Mouse (Mus musculus): ENCODE measurements around the gene Kyat3. TPM values are rescaled to one million over a fixed set of nuclear protein-coding genes. Genes with fewer than 3 reads are reported as not detected.
A peak's percentile ranks its signal among the peaks of the same experiment; 100 is the strongest.

Gene Kyat3
- polyA plus RNA-seq (2014; fragmentation: Nextera tagmentation; extraction: Ambion mirVana), result 12.1 and 13.4 TPM in 2 replicates

GRCm38 (mm10) chr3:142700442-142701322 lies at the start of gene Kyat3:
Gene Kyat3 (plus strand): TSS chr3:142701051.
- under 1% methylated on average over 48 of the region's 48 CpGs for WGBS
- ATAC-seq (ENCODE audit: low FRiP score), result peak; percentile 100

GRCm38 (mm10) chr3:142664723-142665122 lies 36.1 kb upstream of the Kyat3 start:
- ATAC-seq (ENCODE audit: low FRiP score), result no peak
- no peaks in the 10 kb centered on the region for H3K27me3 ChIP-seq (ENCODE audit: control insufficient read depth, insufficient read depth, low read length)
- H3K4me1 ChIP-seq (replicated peaks; ENCODE audit: control insufficient read depth, insufficient read depth, low read length), result no peaks in the 10 kb centered on the region
- H3K4me3 ChIP-seq (ENCODE audit: low read depth, low read length), result no peak overlapping the region
- WGBS, result 97% methylated on average over 8 of the region's 8 CpGs
- H3K36me3 ChIP-seq (ENCODE audit: control insufficient read depth, insufficient read depth, low read length), result no peaks in the 10 kb centered on the region
- H3K9me3 ChIP-seq (ENCODE audit: control insufficient read depth, low read length), result no peaks in the 10 kb centered on the region
- no peak for DNase-seq (ENCODE audit: low spot score)
- H3K9ac ChIP-seq (ENCODE audit: low read depth, low read length), result no peak overlapping the region
- no peak overlapping the region for H3K4me2 ChIP-seq (replicated peaks; ENCODE audit: low read depth, low read length)
- H3K27ac ChIP-seq (ENCODE audit: low read depth, low read length), result no peak overlapping the region

More at GRCm38 (mm10) chr3:142700442-142701322, at the start of gene Kyat3:
- Histone ChIP-seq H3K27ac (ENCODE audit: low read depth, low read length) (no peak within 1 kb of the TSS), H3K27me3 (ENCODE audit: control insufficient read depth, insufficient read depth, low read length) (no peaks in the 10 kb centered on the region), H3K9me3 (ENCODE audit: control insufficient read depth, low read length) (no peaks in the 10 kb centered on the region), H3K4me3 (ENCODE audit: low read depth, low read length) (peak within 1 kb of the TSS; percentile 54), H3K4me1 (replicated peaks; ENCODE audit: control insufficient read depth, insufficient read depth, low read length) (no peaks in the 10 kb centered on the region), H3K4me2 (replicated peaks; ENCODE audit: low read depth, low read length) (peak within 1 kb of the TSS; percentile 80), H3K36me3 (ENCODE audit: control insufficient read depth, insufficient read depth, low read length) (no peaks in the 10 kb centered on the region), H3K9ac (ENCODE audit: low read depth, low read length) (peak within 1 kb of the TSS; percentile 62)
- DNase-seq (ENCODE audit: low spot score), result peak; percentile 91

- Histone ChIP-seq H3K27me3 (ENCODE audit: control insufficient read depth, insufficient read depth, low read length) (no peaks in the 10 kb centered on the region), H3K27ac (ENCODE audit: low read depth, low read length) (no peak overlapping the region), H3K4me2 (replicated peaks; ENCODE audit: low read depth, low read length) (no peak overlapping the region), H3K9ac (ENCODE audit: low read depth, low read length) (no peak overlapping the region), H3K36me3 (ENCODE audit: control insufficient read depth, insufficient read depth, low read length) (no peaks in the 10 kb centered on the region), H3K4me3 (ENCODE audit: low read depth, low read length) (no peak overlapping the region), H3K9me3 (ENCODE audit: control insufficient read depth, low read length) (no peaks in the 10 kb centered on the region), H3K4me1 (replicated peaks; ENCODE audit: control insufficient read depth, insufficient read depth, low read length) (no peaks in the 10 kb centered on the region)
- no peak for ATAC-seq (ENCODE audit: low FRiP score)
- no peak for DNase-seq (ENCODE audit: low spot score)
- WGBS, result 87% methylated on average over 1 of the region's 1 CpGs
Observed at GRCm38 (mm10) chr3:142674607-142675006, 26.2 kb upstream of the Kyat3 start.

- DNase-seq (ENCODE audit: low spot score), result no peak
- Histone ChIP-seq H3K4me1 (replicated peaks; ENCODE audit: control insufficient read depth, insufficient read depth, low read length) (no peaks in the 10 kb centered on the region), H3K9me3 (ENCODE audit: control insufficient read depth, low read length) (no peaks in the 10 kb centered on the region), H3K4me2 (replicated peaks; ENCODE audit: low read depth, low read length) (peak overlapping the region; percentile 14; the same call in 1 of the 2 replicates), H3K27ac (ENCODE audit: low read depth, low read length) (no peak overlapping the region), H3K4me3 (ENCODE audit: low read depth, low read length) (no peak overlapping the region), H3K36me3 (ENCODE audit: control insufficient read depth, insufficient read depth, low read length) (no peaks in the 10 kb centered on the region), H3K9ac (ENCODE audit: low read depth, low read length) (no peak overlapping the region), H3K27me3 (ENCODE audit: control insufficient read depth, insufficient read depth, low read length) (no peaks in the 10 kb centered on the region)
- ATAC-seq (ENCODE audit: low FRiP score), result no peak
- whole genome bisulfite sequencing, result 82% methylated on average over 21 of the region's 23 CpGs
Observed at GRCm38 (mm10) chr3:142687939-142688338, 12.9 kb upstream of the Kyat3 start.

GRCm38 (mm10) chr3:142688353-142688752 lies 12.5 kb upstream of the Kyat3 start:
- no peak overlapping the region for H3K9ac ChIP-seq (ENCODE audit: low read depth, low read length)
- ATAC-seq (ENCODE audit: low FRiP score) (no peak), DNase-seq (ENCODE audit: low spot score) (no peak)
- no peaks in the 10 kb centered on the region for H3K36me3 ChIP-seq (ENCODE audit: control insufficient read depth, insufficient read depth, low read length)
- no peaks in the 10 kb centered on the region for H3K27me3 ChIP-seq (ENCODE audit: control insufficient read depth, insufficient read depth, low read length)
- no peak overlapping the region for H3K4me3 ChIP-seq (ENCODE audit: low read depth, low read length)
- H3K4me1 ChIP-seq (replicated peaks; ENCODE audit: control insufficient read depth, insufficient read depth, low read length), result no peaks in the 10 kb centered on the region
- no peaks in the 10 kb centered on the region for H3K9me3 ChIP-seq (ENCODE audit: control insufficient read depth, low read length)
- H3K4me2 ChIP-seq (replicated peaks; ENCODE audit: low read depth, low read length), result peak overlapping the region; percentile 14; the same call in 1 of the 2 replicates
- WGBS, result 49% methylated on average over 9 of the region's 13 CpGs
- H3K27ac ChIP-seq (ENCODE audit: low read depth, low read length), result no peak overlapping the region

- Histone ChIP-seq H3K4me2 (replicated peaks; ENCODE audit: low read depth, low read length) (no peak overlapping the region), H3K27me3 (ENCODE audit: control insufficient read depth, insufficient read depth, low read length) (no peaks in the 10 kb centered on the region), H3K4me3 (ENCODE audit: low read depth, low read length) (no peak overlapping the region), H3K27ac (ENCODE audit: low read depth, low read length) (no peak overlapping the region), H3K36me3 (ENCODE audit: control insufficient read depth, insufficient read depth, low read length) (no peaks in the 10 kb centered on the region), H3K9me3 (ENCODE audit: control insufficient read depth, low read length) (no peaks in the 10 kb centered on the region), H3K9ac (ENCODE audit: low read depth, low read length) (no peak overlapping the region), H3K4me1 (replicated peaks; ENCODE audit: control insufficient read depth, insufficient read depth, low read length) (no peaks in the 10 kb centered on the region)
- no peak for ATAC-seq (ENCODE audit: low FRiP score)
- no peak for DNase-seq (ENCODE audit: low spot score)
- WGBS, result 93% methylated on average over 2 of the region's 2 CpGs
Observed at GRCm38 (mm10) chr3:142696517-142696916, 4.3 kb upstream of the Kyat3 start.

GRCm38 (mm10) chr3:142701407-142701989 lies 647 bp downstream of the Kyat3 start:
- H3K4me3 ChIP-seq (ENCODE audit: low read depth, low read length), result peak overlapping the region; percentile 54
- DNase-seq (ENCODE audit: low spot score), result no peak
- no peaks in the 10 kb centered on the region for H3K4me1 ChIP-seq (replicated peaks; ENCODE audit: control insufficient read depth, insufficient read depth, low read length)
- no peaks in the 10 kb centered on the region for H3K9me3 ChIP-seq (ENCODE audit: control insufficient read depth, low read length)
- H3K9ac ChIP-seq (ENCODE audit: low read depth, low read length), result peak overlapping the region; percentile 62; the same call in 1 of the 2 replicates
- no peaks in the 10 kb centered on the region for H3K27me3 ChIP-seq (ENCODE audit: control insufficient read depth, insufficient read depth, low read length)
- 31% methylated on average over 15 of the region's 15 CpGs for WGBS
- no peaks in the 10 kb centered on the region for H3K36me3 ChIP-seq (ENCODE audit: control insufficient read depth, insufficient read depth, low read length)
- no peak overlapping the region for H3K27ac ChIP-seq (ENCODE audit: low read depth, low read length)
- peak; percentile 18; the same call in 1 of the 2 replicates for ATAC-seq (ENCODE audit: low FRiP score)
- H3K4me2 ChIP-seq (replicated peaks; ENCODE audit: low read depth, low read length), result peak overlapping the region; percentile 80

GRCm38 (mm10) chr3:142706581-142707444 lies 6.0 kb downstream of the Kyat3 start:
- Histone ChIP-seq H3K4me3 (ENCODE audit: low read depth, low read length) (no peak overlapping the region), H3K4me1 (replicated peaks; ENCODE audit: control insufficient read depth, insufficient read depth, low read length) (no peaks in the 10 kb centered on the region), H3K9ac (ENCODE audit: low read depth, low read length) (no peak overlapping the region), H3K27ac (ENCODE audit: low read depth, low read length) (no peak overlapping the region), H3K9me3 (ENCODE audit: control insufficient read depth, low read length) (no peaks in the 10 kb centered on the region), H3K4me2 (replicated peaks; ENCODE audit: low read depth, low read length) (no peak overlapping the region), H3K36me3 (ENCODE audit: control insufficient read depth, insufficient read depth, low read length) (no peaks in the 10 kb centered on the region), H3K27me3 (ENCODE audit: control insufficient read depth, insufficient read depth, low read length) (no peaks in the 10 kb centered on the region)
- 92% methylated on average over 17 of the region's 17 CpGs for WGBS
- no peak for ATAC-seq (ENCODE audit: low FRiP score)
- no peak for DNase-seq (ENCODE audit: low spot score)

All from hindbrain, embryonic 11.5 days (tissue).